Mouse (Mus musculus): ENCODE measurements around the gene Gas6.

Gene Gas6

GRCm38 (mm10) chr8:13482101-13482801, 12.0 kb downstream of the Gas6 start:
- Histone ChIP-seq H3K9me3 (ENCODE audit: low read length) (no peaks in the 10 kb centered on the region), H3K27me3 (ENCODE audit: insufficient read depth, low read length) (no peaks in the 10 kb centered on the region), H3K4me3 (replicated peaks; ENCODE audit: low read length) (no peak overlapping the region), H3K36me3 (ENCODE audit: insufficient read depth, low read length) (no peaks in the 10 kb centered on the region), H3K4me1 (replicated peaks; ENCODE audit: low read depth, low read length) (no peaks in the 10 kb centered on the region)
- TF ChIP-seq NANOG (IDR thresholded peaks at IDR 0.05; ENCODE audit: borderline replicate concordance, low read length) (no peak), CTCF (conservative IDR thresholded peaks at IDR 0.05; ENCODE audit: low read length) (no peak), POU5F1 (IDR thresholded peaks at IDR 0.05; ENCODE audit: borderline replicate concordance, low read length) (no peak)

GRCm38 (mm10) chr8:13481596-13481995, 12.7 kb downstream of the Gas6 start:
- H3K36me3 ChIP-seq (ENCODE audit: insufficient read depth, low read length) = no peaks in the 10 kb centered on the region
- H3K4me1 ChIP-seq (replicated peaks; ENCODE audit: low read depth, low read length) = no peaks in the 10 kb centered on the region
- H3K9me3 ChIP-seq (ENCODE audit: low read length) = no peaks in the 10 kb centered on the region
- H3K27me3 ChIP-seq (ENCODE audit: insufficient read depth, low read length) = no peaks in the 10 kb centered on the region
- TF ChIP-seq POU5F1 (IDR thresholded peaks at IDR 0.05; ENCODE audit: borderline replicate concordance, low read length) (no peak), NANOG (IDR thresholded peaks at IDR 0.05; ENCODE audit: borderline replicate concordance, low read length) (no peak)
- H3K4me3 ChIP-seq (replicated peaks; ENCODE audit: low read length) = no peak overlapping the region

- Histone ChIP-seq H3K9me3 (ENCODE audit: low read length) (no peaks in the 10 kb centered on the region), H3K36me3 (ENCODE audit: insufficient read depth, low read length) (0 out of 2 replicates have a peak, but pooled peaks cover 2% of the 10 kb centered on the region), H3K4me3 (replicated peaks; ENCODE audit: low read length) (no peak overlapping the region), H3K27me3 (ENCODE audit: insufficient read depth, low read length) (no peaks in the 10 kb centered on the region), H3K4me1 (replicated peaks; ENCODE audit: low read depth, low read length) (no peaks in the 10 kb centered on the region)
- TF ChIP-seq NANOG (IDR thresholded peaks at IDR 0.05; ENCODE audit: borderline replicate concordance, low read length) (no peak), POU5F1 (IDR thresholded peaks at IDR 0.05; ENCODE audit: borderline replicate concordance, low read length) (no peak), CTCF (conservative IDR thresholded peaks at IDR 0.05; ENCODE audit: low read length) (no peak)
These were observed 13.2 kb downstream of the Gas6 start for GRCm38 (mm10) chr8:13481089-13481554.

- Histone ChIP-seq H3K27me3 (ENCODE audit: insufficient read depth, low read length) (no peaks in the 10 kb centered on the region), H3K4me1 (replicated peaks; ENCODE audit: low read depth, low read length) (peaks cover 9% of the 10 kb centered on the region), H3K4me3 (replicated peaks; ENCODE audit: low read length) (no peak overlapping the region), H3K9me3 (ENCODE audit: low read length) (no peaks in the 10 kb centered on the region), H3K36me3 (ENCODE audit: insufficient read depth, low read length) (0 out of 2 replicates have a peak, but pooled peaks cover 2% of the 10 kb centered on the region)
- TF ChIP-seq POU5F1 (IDR thresholded peaks at IDR 0.05; ENCODE audit: borderline replicate concordance, low read length) = no peak
- TF ChIP-seq CTCF (conservative IDR thresholded peaks at IDR 0.05; ENCODE audit: low read length) = peak; percentile 11
These were observed 18.4 kb downstream of the Gas6 start for GRCm38 (mm10) chr8:13475892-13476291.

- Histone ChIP-seq H3K27me3 (ENCODE audit: insufficient read depth, low read length) (no peaks in the 10 kb centered on the region), H3K36me3 (ENCODE audit: insufficient read depth, low read length) (0 out of 2 replicates have a peak, but pooled peaks cover 2% of the 10 kb centered on the region), H3K4me3 (replicated peaks; ENCODE audit: low read length) (no peak overlapping the region), H3K4me1 (replicated peaks; ENCODE audit: low read depth, low read length) (peaks cover 12% of the 10 kb centered on the region), H3K9me3 (ENCODE audit: low read length) (no peaks in the 10 kb centered on the region)
- TF ChIP-seq CTCF (conservative IDR thresholded peaks at IDR 0.05; ENCODE audit: low read length) (no peak), NANOG (IDR thresholded peaks at IDR 0.05; ENCODE audit: borderline replicate concordance, low read length) (no peak), POU5F1 (IDR thresholded peaks at IDR 0.05; ENCODE audit: borderline replicate concordance, low read length) (no peak)
These were observed 22.0 kb downstream of the Gas6 start for GRCm38 (mm10) chr8:13472284-13472683.

GRCm38 (mm10) chr8:13471484-13471883, 22.8 kb downstream of the Gas6 start:
- no peaks in the 10 kb centered on the region for H3K9me3 ChIP-seq (ENCODE audit: low read length)
- H3K4me1 ChIP-seq (replicated peaks; ENCODE audit: low read depth, low read length) = peaks cover 12% of the 10 kb centered on the region
- no peak overlapping the region for H3K4me3 ChIP-seq (replicated peaks; ENCODE audit: low read length)
- TF ChIP-seq CTCF (conservative IDR thresholded peaks at IDR 0.05; ENCODE audit: low read length) (no peak), NANOG (IDR thresholded peaks at IDR 0.05; ENCODE audit: borderline replicate concordance, low read length) (no peak), POU5F1 (IDR thresholded peaks at IDR 0.05; ENCODE audit: borderline replicate concordance, low read length) (no peak)
- H3K27me3 ChIP-seq (ENCODE audit: insufficient read depth, low read length) = no peaks in the 10 kb centered on the region
- H3K36me3 ChIP-seq (ENCODE audit: insufficient read depth, low read length) = 0 out of 2 replicates have a peak, but pooled peaks cover 2% of the 10 kb centered on the region

- Histone ChIP-seq H3K4me1 (replicated peaks; ENCODE audit: low read depth, low read length) (peaks cover 11% of the 10 kb centered on the region), H3K9me3 (ENCODE audit: low read length) (no peaks in the 10 kb centered on the region), H3K36me3 (ENCODE audit: insufficient read depth, low read length) (no peaks in the 10 kb centered on the region), H3K4me3 (replicated peaks; ENCODE audit: low read length) (no peak overlapping the region), H3K27me3 (ENCODE audit: insufficient read depth, low read length) (no peaks in the 10 kb centered on the region)
- TF ChIP-seq NANOG (IDR thresholded peaks at IDR 0.05; ENCODE audit: borderline replicate concordance, low read length) (no peak), POU5F1 (IDR thresholded peaks at IDR 0.05; ENCODE audit: borderline replicate concordance, low read length) (no peak), CTCF (conservative IDR thresholded peaks at IDR 0.05; ENCODE audit: low read length) (no peak)
These were observed 25.6 kb downstream of the Gas6 start for GRCm38 (mm10) chr8:13468737-13469136.

GRCm38 (mm10) chr8:13466989-13467388, 27.3 kb downstream of the Gas6 start:
- Histone ChIP-seq H3K27me3 (ENCODE audit: insufficient read depth, low read length) (no peaks in the 10 kb centered on the region), H3K36me3 (ENCODE audit: insufficient read depth, low read length) (no peaks in the 10 kb centered on the region), H3K9me3 (ENCODE audit: low read length) (no peaks in the 10 kb centered on the region), H3K4me1 (replicated peaks; ENCODE audit: low read depth, low read length) (peaks cover 11% of the 10 kb centered on the region), H3K4me3 (replicated peaks; ENCODE audit: low read length) (no peak overlapping the region)
- TF ChIP-seq NANOG (IDR thresholded peaks at IDR 0.05; ENCODE audit: borderline replicate concordance, low read length) = no peak
- no peak for TF ChIP-seq POU5F1 (IDR thresholded peaks at IDR 0.05; ENCODE audit: borderline replicate concordance, low read length)
- TF ChIP-seq CTCF (conservative IDR thresholded peaks at IDR 0.05; ENCODE audit: low read length) = no peak

- Histone ChIP-seq H3K27me3 (ENCODE audit: insufficient read depth, low read length) (no peaks in the 10 kb centered on the region), H3K4me3 (replicated peaks; ENCODE audit: low read length) (peak overlapping the region; percentile 27; the same call in 1 of the 2 replicates), H3K9me3 (ENCODE audit: low read length) (no peaks in the 10 kb centered on the region), H3K4me1 (replicated peaks; ENCODE audit: low read depth, low read length) (peaks cover 11% of the 10 kb centered on the region), H3K36me3 (ENCODE audit: insufficient read depth, low read length) (no peaks in the 10 kb centered on the region)
- no peak for TF ChIP-seq CTCF (conservative IDR thresholded peaks at IDR 0.05; ENCODE audit: low read length)
- no peak for TF ChIP-seq POU5F1 (IDR thresholded peaks at IDR 0.05; ENCODE audit: borderline replicate concordance, low read length)
- TF ChIP-seq NANOG (IDR thresholded peaks at IDR 0.05; ENCODE audit: borderline replicate concordance, low read length) = no peak
These were observed 29.0 kb downstream of the Gas6 start for GRCm38 (mm10) chr8:13465324-13465723.
